Mouse (Mus musculus): Measurements from ENCODE around the gene Capn3.

Capn3 gene

DNA sequence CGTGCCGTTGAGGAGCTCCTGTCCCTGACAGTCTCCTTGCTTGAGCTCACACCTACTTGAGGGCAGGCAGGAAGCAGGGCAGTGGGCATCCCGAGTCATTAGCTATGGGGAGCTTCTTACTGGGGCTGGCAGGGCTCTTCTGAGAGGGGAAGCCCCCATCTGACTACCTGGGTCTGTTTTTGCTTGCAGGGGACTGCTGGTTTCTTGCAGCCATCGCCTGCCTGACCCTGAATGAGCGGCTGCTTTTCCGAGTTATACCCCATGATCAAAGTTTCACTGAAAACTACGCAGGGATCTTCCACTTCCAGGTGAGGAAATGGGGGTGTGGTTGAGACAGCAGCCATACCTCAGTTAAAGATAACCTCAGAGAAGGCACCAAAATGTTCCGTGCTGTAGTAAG lies 26.1 kb downstream of the Capn3 start:
- DNase-seq (ENCODE audit: extremely low spot score, low spot score): no peak

DNA sequence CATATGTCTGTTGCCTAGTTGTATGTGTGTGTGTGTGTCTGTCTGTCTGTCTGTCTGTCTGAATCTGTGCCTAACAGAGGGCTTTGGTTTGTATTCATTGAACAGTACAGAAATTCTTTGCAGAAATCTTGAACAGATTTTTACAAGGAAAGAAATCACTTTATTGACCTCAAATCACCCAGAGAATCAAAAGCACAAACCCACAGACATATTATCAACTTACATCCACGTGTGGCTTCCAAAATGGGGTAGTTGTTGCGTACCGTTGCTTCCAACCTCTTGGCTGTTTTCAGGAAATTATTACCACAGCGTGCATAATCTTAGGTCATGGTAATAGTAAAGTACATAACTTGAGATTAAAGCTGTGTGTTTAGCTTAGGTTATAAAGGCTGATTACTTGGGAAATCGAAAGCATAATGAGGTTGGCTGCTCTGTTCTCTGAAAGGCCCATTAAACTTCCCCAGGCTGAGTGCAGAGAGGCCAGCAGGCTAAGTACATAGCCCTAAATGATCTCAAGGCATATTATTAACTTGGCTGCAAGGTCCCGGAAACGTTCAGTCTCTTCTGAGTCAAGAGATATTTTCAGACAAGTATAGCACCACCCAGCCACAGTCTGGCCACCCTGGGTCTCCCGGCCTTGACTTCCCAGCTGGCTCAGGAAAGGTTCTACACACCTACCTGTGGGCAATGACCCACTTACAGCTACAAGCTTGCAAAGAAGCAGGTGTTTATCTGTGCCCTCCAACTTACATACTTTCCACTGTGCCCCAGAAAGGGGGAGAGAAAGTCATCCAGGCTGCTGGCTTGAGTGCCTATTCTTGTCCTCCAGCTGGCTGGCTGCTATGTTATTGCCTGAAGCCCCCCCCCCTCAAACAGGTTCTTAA lies 26.9 kb downstream of the Capn3 start:
- DNase-seq (ENCODE audit: extremely low spot score, low spot score): no peak

DNA sequence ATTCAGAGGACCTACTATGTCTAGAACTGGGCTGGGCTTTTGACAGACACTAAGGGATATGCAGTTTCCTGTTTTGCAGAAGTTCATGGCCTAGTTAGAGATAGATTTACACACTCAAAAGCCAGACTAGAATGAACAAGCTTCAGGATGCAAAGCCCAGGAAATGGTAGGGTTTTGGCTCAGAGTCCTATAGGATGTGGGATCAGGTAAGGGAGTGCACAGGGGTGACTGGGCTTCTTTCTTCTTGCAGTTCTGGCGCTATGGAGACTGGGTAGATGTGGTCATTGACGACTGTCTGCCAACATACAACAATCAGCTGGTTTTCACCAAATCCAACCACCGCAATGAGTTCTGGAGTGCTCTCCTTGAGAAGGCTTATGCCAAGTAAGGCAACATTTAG lies 28.4 kb downstream of the Capn3 start:
- no peak for DNase-seq (ENCODE audit: extremely low spot score, low spot score)

DNA sequence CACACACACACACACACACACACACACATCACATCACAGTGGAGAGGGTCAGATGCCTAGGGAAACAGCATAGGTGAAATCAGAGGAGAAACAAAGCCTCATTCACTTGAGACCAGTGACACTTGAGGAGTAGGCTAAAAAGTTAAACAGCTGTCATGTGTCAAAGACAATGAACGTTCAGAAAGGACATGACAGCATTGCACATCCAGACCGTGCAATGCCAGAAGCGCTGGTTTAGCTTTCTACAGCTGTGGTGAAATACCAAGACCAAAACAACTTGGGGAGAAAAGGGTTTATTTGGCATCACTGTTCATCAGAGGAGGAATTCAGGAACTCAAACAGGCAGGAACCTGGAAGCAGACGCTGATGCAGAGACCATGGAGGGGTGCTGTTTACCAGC lies 37.4 kb downstream of the Capn3 start:
- DNase-seq (ENCODE audit: extremely low spot score, low spot score): no peak

DNA sequence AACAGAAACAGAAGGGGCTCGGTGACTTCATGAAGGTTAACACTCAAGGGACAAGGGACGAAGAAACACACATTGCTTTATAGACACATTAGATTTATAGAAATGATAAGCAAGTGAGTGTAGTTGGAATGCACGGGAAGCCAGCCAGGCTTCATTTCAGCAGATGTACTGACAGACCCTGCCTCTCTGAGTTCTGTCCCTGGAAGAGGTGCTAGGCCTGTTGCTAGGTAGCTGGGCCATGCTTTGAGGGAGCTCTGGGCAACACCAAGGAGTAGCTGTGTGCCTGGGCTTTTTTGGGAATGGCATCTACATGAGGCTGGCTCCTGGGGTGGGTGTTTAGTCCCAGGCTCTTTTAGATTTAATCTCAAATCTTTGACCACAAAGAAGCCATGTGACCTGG lies 40.7 kb downstream of the Capn3 start:
- no peak for DNase-seq (ENCODE audit: extremely low spot score, low spot score)

DNA sequence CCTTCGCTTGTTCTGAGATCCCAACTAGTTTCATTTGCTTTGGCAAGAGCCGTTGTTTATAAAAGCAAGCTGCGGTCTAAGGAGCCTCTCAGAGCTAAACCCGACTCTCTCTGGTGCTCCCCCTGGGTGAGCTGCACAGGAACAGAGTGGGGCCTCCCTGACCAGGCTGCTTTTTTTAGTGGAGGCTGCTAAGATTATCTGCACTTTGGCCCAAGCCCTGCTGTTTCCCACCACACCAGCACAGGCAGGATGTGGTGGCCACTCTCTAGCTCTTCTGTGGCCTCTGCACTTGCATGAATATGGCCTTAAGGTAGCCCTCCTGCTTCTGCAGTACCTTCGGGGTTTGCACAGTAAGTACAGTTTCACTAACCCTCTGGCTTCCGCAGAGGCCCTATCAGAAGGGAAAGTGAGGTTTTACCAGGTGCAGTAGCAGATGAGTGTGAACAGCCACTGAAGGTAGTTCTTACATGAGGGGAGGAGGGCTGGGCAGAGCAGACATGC lies 44.2 kb downstream of the Capn3 start:
- no peak for DNase-seq (ENCODE audit: extremely low spot score, low spot score)

DNA sequence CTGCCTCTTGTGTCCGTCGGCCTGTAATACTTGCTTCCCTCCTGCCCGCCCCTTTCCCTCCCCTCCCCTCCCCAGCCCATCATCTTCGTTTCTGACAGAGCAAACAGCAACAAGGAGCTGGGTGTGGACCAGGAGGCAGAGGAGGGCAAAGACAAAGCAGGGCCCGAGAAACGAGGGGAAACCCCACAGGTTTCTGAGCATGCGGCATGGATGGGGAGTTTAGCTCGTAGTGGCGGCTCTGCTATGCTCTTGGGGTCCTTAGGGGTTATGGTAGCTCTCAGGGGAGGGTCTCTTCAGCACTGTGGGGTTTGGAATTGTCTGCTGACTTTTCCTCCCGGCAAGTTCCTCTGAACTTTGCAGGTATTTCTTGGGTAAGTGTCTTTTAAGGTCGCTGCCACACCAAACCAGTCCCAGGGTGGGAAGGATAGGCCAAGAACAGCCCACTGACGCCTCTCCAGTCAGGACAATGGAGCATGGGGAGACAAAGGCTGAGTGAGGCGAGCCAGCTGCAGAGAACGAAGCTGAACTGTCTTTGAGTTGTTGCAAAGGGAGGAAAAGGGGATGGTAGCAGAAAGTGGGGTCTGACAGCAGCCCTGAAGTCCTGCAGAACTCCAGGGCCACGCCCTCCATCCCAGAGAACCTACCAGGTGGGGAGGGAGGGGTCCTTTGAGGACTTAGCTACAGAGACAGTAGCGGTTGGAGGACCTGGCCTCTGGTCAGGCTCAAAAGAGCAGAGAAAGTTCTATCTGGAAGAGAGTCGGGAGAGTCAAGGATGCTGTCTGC lies 45.5 kb downstream of the Capn3 start:
- DNase-seq (ENCODE audit: extremely low spot score, low spot score): no peak

DNA sequence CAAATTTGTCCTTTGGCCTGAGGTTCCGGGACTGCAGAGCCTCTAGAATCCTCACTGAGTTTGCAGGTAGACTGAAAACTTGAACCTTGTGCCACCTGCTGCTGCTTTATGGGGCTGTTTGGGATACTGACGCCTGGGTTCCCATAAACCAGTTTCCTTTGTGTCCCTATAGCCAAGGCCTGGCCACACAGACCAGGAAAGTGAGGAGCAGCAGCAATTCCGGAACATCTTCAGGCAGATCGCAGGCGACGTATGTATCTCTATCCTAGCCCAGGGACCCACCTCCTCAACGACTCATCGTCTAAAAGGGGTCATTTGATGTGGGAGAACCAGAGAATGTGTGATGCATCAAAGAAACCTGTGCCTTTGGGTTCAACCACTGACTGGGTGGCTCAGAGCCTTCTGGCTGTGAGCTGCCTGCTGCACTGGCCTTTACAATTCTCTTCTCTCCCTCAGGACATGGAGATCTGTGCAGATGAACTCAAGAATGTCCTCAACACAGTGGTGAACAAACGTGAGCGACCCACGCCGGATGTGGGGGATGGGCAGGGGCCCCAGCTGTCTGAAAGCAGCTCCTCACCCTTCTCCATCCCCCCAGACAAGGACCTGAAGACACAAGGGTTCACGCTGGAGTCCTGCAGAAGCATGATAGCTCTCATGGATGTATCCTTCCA lies 46.2 kb downstream of the Capn3 start:
- DNase-seq (ENCODE audit: extremely low spot score, low spot score): no peak

DNA sequence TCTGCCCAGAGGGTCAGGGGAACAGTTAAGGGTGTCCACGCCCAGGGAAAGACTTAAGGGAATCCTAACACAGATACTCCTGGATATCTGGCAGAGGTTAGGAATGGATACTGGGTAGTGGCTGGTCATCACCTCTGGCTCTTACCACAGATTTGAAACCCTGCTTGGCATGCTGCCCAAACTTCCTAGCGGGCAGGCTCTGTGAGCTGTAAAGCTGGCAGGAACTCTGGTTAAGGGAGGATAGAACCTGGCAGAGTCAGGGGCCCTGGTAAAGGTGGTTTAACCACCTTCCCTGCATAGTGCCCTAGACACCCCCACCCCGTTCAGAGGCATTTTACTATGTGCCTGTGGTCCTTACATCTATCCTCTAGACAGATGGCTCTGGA lies 46.8 kb downstream of the Capn3 start:
- DNase-seq (ENCODE audit: extremely low spot score, low spot score): no peak

DNA sequence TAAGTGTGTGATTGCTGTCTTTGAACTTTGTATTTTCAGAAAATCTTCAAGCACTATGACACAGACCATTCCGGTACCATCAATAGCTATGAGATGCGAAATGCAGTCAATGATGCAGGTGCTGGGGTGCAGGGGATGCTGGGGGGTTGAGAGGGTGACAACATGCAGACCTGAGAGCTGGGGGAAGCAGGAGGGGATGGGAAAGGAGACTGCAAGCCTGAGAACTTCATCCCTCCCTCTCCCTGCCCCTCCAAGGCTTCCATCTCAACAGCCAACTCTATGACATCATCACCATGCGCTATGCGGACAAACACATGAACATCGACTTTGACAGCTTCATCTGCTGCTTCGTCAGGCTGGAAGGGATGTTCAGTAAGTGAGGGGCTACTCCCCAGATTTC lies 47.3 kb downstream of the Capn3 start:
- DNase-seq (ENCODE audit: extremely low spot score, low spot score): no peak

DNA sequence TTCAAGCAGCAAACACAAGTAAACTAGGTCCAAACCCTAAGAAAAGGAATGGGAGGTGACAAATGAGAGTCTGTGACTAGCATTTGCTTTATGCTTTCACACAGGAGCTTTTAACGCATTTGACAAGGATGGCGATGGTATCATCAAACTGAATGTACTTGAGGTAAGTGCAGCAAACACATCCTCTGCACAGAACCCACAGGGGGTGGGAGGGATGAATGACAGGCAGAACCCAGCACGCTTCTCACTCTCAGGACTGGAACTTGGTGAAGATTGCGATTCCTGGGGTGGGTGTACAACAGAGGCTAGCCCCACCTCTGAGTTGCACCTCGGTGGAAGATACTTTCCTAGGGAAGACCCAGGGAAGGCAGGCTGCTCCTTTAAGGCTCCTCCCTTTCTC lies 48.2 kb downstream of the Capn3 start:
- no peak for DNase-seq (ENCODE audit: extremely low spot score, low spot score)

DNA sequence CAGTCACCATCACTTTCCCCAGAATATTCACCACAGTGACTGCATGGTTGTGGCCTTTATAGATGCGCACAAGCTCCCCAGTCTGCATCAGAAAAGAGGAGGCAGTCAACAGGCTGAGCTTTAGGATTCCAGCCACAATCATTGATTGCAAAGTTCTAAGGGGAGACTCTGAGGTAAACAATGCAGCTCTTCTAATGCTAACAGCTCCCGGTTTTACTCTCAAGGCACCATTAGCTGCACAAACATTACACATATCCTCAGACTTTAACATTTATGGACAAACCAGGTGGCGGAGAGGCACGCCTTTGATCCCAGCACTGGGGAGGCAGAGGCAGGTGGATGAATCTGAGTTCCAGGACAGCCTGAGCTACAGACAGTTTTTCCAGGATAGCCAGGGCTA lies 58.4 kb downstream of the Capn3 start:
- DNase-seq (ENCODE audit: extremely low spot score, low spot score): no peak

DNA sequence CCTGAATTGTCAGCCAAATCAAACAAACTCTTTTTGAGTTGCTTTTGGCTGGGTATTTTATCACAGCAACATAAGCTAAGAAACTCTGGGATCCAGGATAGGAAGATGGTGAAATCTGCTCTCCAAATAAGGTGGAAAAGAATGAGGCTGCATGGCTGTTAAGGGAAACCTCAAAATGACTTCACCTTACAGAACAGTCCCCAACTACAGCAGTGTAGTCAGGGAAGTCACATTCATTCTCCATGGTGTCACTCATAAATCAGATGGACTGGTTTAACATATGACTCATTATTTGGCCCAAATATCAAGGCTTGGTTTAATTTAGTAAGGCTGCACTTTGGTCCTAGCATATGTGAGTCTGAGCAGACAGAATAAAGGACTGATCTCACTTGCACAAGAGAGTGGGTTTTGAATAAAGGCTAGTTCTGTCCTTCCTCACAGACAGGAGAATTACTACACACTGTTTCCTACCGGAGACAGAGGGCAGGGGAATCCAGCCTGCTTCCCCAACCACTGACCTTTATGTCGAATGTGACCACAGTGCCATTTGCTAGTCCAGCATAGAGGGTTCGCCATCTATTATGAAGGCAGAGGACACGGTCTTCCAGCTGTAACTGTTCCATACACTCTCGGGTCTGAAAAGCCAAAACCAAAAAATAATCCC lies 62.9 kb downstream of the Capn3 start:
- DNase-seq (ENCODE audit: extremely low spot score, low spot score): no peak

DNA sequence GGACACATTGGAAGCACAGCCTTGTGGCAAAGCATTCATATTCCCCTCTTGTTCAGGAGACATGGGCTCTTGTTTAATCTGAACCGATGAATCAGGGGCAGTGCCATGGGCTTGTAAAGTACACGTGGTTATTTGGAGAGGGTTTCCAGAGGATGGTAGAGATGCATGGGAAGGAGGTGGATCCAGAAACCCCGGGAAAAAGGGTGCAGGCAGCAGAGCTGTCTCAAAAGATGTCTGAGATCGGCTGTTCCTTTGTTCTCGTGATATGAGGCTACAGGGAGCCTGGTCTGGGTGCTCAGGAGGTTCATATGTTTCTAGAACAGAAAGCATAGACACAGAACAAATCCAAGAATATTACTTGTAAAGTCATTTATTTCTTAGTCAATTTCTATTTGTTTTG lies 71.0 kb downstream of the Capn3 start:
- no peak for DNase-seq (ENCODE audit: extremely low spot score, low spot score)

DNA sequence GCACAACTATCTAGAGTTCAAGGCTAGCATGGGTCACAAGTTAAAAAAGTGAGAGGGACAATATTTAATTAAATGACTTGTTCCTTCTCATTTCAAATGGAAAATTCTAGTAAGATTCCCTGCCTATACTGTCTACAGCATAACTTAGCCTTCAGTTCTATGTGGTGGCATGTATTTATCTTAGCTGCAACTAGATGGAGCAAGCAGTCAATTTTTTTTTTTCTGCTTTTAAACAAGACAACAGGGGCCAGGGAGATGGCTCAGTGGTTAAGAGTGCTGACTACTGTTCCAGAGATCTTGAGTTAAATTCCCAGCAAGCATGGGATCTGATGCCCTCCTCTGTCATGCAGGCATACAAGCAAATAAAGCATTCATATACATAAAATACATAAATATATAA lies 73.7 kb downstream of the Capn3 start:
- no peak for DNase-seq (ENCODE audit: extremely low spot score, low spot score)

DNA sequence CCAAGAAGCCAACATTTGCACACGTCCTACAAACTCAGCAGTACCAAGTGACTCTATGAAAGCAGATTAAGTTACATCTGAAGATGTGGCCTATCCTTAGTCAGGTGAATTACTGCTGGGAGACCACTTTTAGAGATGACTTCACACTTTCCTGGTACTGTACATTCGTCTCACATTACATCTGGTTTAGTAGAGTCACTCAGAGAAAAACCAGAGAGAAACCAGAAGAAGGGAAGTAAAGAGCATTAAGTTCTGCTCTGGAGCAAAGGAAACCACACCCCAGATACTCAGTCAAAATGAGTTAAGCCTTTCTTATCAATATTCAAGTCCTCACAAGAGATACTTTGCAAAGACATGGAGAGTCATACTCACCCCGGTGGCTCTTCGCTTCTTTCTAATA lies 75.4 kb downstream of the Capn3 start:
- no peak for DNase-seq (ENCODE audit: extremely low spot score, low spot score)

DNA sequence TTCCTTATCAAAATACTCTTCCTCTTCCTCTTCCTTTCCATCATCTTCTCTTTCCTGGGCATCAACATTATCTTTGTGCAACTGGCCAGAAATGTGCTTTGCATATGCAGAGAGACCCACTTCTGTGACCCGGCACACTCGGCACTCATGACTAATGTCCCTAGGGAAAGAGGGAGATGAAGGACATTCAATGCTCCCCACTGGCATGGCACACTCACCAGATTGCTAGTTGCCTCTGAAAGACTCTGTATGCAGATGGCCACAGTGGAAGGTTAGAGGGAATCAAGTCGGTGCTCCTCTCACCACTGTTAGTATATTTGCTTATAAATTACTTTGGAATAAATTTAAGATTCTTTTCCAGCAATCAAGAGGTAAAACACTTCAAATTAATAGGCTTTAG lies 83.5 kb downstream of the Capn3 start:
- DNase-seq (ENCODE audit: extremely low spot score, low spot score): no peak

DNA sequence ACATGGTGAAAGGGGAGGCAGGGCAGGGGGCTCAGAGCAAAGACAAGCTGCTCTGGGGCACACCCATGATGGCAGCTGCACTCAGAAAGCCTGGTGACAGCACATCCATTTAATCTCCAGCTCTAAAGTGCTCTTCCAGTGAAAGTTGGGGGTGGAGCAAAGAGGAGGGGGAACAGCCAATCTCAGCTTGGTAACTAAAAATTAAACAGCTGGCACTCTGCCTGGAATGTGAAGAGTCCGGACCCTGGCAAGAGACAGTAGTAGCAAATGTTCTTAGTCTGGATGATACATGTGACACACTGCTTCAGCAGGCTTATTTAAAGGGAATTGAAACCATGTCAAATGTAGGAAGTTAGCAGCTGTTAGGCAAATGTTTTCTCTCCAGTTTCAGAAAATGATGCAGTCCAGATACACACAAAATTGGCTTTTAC lies 84.0 kb downstream of the Capn3 start:
- DNase-seq (ENCODE audit: extremely low spot score, low spot score): no peak

DNA sequence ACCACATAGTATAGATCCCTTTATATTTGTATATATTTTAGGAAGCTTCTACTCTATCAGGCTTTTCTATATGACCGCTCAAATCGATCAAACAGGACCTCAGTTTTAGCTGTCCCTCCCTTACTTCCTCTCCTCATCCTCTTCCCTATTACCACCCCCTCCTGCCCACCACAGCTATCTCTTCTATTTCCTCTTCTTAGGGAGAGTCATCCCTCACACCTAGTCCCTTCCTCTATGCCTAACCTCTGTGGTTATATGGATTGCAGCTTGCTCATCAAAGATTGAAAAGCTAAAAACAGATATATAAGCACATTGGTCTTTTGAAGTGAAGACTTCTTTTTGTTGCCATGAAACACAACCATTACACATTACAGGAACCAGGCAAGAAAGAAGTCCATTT lies 88.9 kb downstream of the Capn3 start:
- DNase-seq (ENCODE audit: extremely low spot score, low spot score): no peak

All from neural tube, embryonic 10.5 days (tissue).